Mouse (Mus musculus) neutrophil, adult 65 days (primary cell): ENCODE data around the gene Olfr643. TPM values are rescaled to one million over a fixed set of nuclear protein-coding genes. Genes with fewer than 3 reads are reported as not detected.

Experiments
- total RNA-seq: library from RNA; stranded (reverse); gene quantifications from 2 replicates; pipeline ENCODE4 v1.2.4, GENCODE M21; 2023

Gene Olfr643
- not detected in 2 replicates for total RNA-seq

DNA sequence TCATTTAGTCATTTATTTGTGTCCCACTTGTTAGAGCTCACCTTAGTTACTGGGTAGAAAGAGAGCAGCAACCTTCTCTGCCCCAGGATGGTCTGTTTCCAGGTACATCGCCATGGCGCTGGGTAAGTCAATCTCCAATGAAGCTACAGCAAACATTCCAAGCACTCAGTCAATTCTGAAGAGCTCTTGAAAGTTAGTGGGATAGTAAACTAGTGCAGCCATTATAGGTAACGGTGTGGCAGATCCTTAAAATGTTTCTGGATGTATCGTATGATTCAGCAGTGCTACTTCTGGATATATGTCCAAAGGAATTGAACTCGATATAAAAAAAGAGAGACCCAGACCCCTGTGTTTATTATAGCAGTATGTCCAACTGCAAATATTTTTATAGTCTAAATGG lies at the start of gene Olfr643:
Olfr643 (minus strand) TSS at position 101 of the 400 bp plus-strand sequence.

DNA sequence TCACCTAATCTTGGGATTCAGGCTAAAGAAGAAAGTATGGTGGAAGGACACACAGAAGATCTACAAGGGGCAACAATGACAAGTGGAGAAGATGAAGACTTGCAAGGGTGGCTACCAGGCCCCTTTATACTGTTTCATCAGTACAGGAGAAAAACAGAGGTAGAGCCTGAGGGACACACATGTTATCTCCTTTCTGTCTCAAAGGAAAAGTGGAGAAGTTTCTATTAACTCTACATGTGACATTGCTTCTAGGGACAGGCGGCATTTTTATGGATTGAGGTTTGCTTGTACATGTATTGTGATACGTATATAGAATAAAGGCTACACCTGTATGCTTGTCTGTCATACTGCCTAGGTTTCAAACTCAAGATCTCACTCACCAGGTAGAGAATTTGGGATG lies 46.1 kb upstream of the Olfr643 start, which contains the start of gene Olfr648:
Olfr648 (minus strand) TSS at position 101 of the 400 bp plus-strand sequence.

DNA sequence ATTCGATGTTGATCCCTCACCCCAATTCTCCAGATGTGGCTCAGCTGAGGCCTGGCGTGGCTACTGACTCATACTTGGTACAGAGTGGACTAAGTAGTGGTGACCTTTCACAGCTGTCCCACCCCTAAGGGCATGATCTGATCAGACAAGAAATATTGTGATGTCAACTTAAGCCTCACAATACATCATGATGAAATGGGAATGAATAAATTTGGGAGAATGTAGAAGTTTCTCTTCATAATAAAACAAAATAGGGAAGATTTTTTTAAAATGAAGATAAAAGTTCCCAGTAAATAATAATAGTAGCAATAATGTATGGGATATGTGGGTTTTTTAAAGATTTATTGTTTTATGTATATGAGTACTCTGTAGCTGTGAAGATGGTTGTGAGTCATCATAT lies 13.3 kb upstream of the Olfr643 start, which contains the start of gene Ubqlnl:
Ubqlnl (minus strand) TSS at position 101 of the 400 bp plus-strand sequence.

DNA sequence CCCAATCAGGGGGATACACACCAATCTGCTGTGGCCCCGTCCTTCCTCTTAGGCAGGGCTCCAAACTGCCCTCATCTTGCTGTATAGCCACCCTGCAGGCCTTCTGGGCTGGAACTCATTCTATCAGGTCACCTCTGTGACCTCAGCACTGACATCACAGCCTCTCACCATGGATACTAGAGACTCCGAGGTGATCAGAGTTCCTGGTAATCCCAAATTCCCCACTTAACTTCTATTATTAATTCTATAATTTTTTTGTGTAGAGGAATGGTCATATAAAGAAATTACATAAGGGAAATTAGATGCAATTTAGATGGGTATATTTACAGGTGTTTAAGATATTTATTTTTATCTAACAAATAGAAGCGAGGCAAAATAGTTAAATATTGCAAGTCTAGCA lies 6.0 kb upstream of the Olfr643 start, which contains the start of gene Ubqln3:
Ubqln3 (minus strand) TSS at position 101 of the 400 bp plus-strand sequence.

DNA sequence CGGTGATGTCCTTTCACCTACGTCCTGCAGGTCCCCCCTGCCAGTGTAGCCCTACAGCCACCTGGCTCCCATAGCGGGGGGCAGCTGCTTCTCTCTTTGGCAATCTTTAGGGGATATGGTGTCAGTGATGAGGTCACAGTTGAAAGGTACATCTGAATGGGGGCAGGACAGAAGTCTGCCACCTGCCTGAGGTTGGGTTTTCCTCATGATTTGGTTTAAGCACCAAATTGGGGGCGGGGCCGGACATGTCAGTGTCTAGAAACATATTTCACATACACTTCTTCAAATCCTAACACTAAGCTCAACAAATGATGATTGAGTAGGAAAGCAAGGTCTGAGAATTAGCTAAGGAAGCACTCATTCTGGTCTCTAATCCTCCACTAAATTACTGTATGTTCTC lies 7.5 kb downstream of the Olfr643 start, which contains the start of gene Ubqln5:
Ubqln5 (minus strand) TSS at position 101 of the 400 bp plus-strand sequence.

DNA sequence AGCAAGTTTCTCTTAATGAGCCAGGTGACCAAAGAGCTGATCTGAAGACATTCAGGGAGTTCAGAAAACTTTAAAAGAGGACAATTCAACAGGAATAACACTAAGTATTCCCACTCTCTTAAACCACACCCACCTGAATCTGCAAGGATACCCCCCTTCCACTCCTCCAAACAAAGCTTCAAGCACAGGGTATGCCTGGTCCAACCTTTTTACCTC lies 32.5 kb downstream of the Olfr643 start, which contains the start of gene Olfr646:
Olfr646 (plus strand) TSS at position 117 of the 216 bp plus-strand sequence.

DNA sequence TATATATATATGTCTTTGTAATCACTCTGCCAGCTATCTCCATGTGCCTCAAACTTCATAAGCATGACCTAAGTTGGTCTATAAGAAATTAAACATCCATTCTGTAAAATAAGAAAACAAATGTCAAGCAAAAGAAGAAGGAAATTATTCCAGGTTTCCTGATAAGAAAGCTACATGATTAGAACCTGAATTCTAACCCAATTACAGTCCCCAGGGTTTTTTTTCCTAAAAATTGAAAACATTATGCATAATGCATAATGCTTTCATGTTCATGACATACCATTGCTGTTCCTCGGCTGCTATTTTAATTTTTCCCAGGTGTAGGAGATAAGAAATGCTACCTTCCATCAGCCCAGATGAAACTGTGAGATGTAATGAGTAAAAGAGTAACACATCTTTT lies 51.8 kb downstream of the Olfr643 start, which contains the start of gene Olfr645:
Olfr645 (minus strand) TSS at position 101 of the 400 bp plus-strand sequence.

DNA sequence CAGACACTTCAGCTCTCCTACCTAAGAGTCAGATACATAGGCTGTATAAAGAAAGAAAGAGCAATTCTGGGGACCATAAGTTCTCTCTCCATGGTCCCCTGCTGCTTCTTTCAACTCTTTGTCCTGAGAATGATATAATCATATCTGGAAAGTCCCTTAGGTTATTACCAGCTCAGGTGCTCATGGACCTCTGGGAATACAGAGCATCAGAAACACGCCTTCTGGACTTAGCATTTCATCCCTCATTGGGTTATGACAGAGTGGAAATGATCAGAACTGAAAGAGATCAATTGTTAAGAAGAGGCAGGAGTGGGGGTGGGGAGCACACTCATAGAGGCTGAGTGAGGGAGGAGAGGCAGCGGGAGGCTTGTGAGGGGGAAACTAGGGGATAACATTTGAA lies 65.4 kb downstream of the Olfr643 start, which contains the start of gene Olfr644:
Olfr644 (minus strand) TSS at position 101 of the 400 bp plus-strand sequence.

DNA sequence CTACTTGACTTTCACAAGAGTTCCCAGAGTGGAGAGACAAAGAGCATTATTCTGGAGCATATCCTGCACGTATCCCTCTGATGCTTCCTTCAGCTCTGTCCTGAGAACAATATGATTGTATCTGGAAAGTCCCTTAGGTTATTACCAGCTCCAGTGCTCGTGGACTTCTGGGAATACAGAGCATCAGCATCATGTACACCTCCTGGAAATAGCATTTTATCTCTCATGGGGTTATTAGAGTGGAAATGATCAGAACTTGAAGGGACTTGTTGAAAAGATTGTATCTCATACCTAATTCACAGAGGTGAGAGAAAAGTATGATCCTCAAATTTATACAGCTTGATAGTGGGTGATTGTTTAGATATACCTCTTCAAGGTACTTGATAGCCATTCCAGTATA lies 75.9 kb downstream of the Olfr643 start, which contains the start of gene 4930516K23Rik:
4930516K23Rik (minus strand) TSS at position 101 of the 400 bp plus-strand sequence.

DNA sequence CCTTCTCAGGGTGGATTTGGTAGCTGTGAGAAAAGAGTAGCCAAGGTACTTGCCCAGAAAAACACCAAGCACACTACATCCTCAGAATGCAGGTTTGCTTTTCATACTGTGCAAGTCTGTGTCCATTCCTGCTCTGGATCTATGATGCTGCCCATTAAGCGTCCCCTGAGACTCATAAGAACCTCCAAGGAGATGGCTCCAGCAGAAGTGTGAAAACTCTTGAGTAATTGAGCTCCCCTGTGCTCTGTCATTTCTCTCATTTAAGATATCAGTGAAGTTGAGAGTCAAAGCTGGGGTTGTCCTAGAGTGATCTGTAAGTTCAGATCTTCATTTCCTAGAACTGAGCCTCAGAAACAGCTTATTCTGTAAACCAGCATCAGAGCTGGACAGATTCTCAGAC lies 84.6 kb downstream of the Olfr643 start, which contains the start of gene Olfr642:
Olfr642 (minus strand) TSS at position 101 of the 400 bp plus-strand sequence.

DNA sequence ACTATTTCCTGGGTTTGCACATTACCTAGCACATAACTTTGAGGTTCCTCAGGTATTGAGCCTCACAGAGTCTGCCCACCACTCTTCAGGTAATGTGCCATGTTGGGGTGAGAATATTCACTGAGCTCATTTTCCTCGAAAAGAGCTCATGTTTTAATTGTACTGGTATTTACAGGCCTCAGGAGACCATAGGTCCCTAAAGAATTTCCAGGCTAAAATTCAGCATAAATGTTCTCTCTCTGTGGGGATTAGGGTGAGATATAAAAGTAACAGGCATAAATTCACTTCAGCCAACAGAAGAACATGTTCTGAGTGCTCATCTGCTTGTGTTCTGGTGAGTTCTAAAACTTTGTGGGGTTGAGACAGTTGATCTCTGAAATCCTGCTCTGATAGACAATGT lies 102.1 kb downstream of the Olfr643 start, which contains the start of gene Olfr641:
Olfr641 (plus strand) TSS at position 301 of the 400 bp plus-strand sequence.

DNA sequence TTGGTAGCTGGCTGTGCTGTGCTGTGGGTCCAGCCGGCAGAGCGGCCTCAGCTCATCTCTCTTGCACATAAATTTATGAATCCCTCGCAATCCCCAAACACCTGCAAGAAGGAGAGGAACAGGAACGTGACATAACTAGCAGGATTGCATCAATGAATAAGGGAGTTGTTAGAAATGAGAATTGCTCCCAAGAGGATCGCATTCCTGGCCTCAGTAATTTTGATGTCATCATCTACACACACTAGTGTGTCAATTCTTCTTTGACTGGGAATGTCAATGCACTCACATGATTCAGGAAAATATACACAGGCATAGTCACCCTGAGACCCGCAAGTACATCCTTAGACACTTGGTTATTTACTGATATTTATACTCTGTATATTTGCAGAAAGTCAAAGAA lies 111.7 kb downstream of the Olfr643 start, which contains the start of gene Olfr640:
Olfr640 (minus strand) TSS at position 101 of the 400 bp plus-strand sequence.

DNA sequence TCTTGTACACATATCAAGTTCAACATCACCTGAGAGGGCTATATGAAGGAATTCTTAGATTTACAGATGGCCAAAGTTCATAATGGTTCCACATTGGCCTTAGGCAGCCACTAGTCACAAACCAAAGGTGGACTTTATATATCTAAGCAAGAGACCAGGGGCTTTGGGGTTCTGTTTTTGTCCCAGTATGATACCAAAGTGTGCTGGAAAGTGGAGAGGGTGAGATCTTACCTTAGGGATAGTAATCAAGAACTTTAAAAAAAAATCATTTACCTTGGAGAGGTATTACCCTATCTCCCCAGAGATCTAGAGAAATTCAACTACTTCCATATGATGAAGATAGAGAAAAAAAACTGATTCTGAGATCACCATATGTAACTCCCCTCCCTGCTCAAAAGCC lies 120.0 kb downstream of the Olfr643 start, which contains the start of gene Olfr639:
Olfr639 (minus strand) TSS at position 101 of the 400 bp plus-strand sequence.

DNA sequence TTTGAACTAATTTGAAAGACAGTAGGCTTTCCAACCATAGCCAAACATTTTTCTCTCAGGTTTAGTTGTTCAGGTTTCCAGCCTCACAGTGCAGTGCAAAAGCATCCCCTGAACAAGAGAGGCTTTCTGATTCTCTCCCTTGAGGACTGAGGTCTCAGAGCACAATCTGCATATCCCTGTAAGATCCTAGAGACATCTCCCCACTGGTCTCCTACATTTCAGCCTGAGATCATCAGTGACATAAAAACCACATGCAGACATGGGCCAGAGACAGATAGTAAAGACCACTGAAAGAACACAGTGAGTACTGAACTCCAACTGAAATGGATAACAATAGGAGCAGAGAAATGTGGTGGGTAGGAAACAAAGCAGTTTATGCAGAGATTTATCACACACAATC lies 138.8 kb downstream of the Olfr643 start, which contains the start of gene Olfr638:
Olfr638 (plus strand) TSS at position 301 of the 400 bp plus-strand sequence.

DNA sequence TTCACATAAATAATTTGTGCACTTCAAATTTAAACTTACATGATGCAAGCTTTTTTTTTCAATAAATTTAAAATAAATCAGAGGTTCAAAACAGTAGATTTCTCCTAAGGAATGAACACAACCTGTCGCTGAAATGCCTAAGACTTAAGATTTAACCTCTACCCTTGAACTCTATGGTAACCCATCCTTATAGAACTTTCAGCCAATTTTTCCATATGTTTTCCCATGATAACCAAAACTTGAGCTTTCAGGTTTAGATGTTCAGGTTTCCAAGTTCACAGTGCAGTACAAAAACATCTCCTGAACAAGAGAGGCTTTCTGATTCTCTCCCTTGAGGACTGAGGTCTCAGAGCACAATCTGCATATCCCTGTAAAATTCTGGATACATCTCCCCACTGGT lies 166.4 kb downstream of the Olfr643 start, which contains the start of gene Olfr635:
Olfr635 (plus strand) TSS at position 301 of the 400 bp plus-strand sequence.

Other genes with a start within 250 kb of the Olfr643 start
- gene Olfr64, start 242.9 kb downstream of the Olfr643 start, total RNA-seq = not detected in 2 replicates
- not detected in 2 replicates for gene Olfr65, start 233.9 kb downstream of the Olfr643 start, total RNA-seq
- gene Olfr631, start 208.6 kb downstream of the Olfr643 start, total RNA-seq = not detected in 2 replicates
- gene Olfr632, start 203.1 kb downstream of the Olfr643 start, total RNA-seq = not detected in 2 replicates
- gene Olfr633, start 193.0 kb downstream of the Olfr643 start, total RNA-seq = not detected in 2 replicates
- gene Olfr635, start 166.3 kb downstream of the Olfr643 start, total RNA-seq = not detected in 2 replicates
- not detected in 2 replicates for gene Olfr638, start 138.7 kb downstream of the Olfr643 start, total RNA-seq
- gene Olfr639, start 120.1 kb downstream of the Olfr643 start, total RNA-seq = 0.07 and 0.09 TPM in 2 replicates
- not detected in 2 replicates for gene Olfr640, start 111.8 kb downstream of the Olfr643 start, total RNA-seq
- gene Olfr641, start 102.0 kb downstream of the Olfr643 start, total RNA-seq = not detected in 2 replicates
- not detected in 2 replicates for gene Olfr642, start 84.7 kb downstream of the Olfr643 start, total RNA-seq
- gene 4930516K23Rik, start 76.0 kb downstream of the Olfr643 start, total RNA-seq = not detected in 2 replicates
- gene Olfr644, start 65.5 kb downstream of the Olfr643 start, total RNA-seq = not detected in 2 replicates
- not detected in 2 replicates for gene Olfr645, start 51.9 kb downstream of the Olfr643 start, total RNA-seq
- 0.11 TPM in 1 of 2 replicates, not detected in the other for gene Olfr646, start 32.5 kb downstream of the Olfr643 start, total RNA-seq
- not detected in 2 replicates for gene Ubqln5, start 7.6 kb downstream of the Olfr643 start, total RNA-seq
- not detected in 2 replicates for gene Ubqln3, start 5.9 kb upstream of the Olfr643 start, total RNA-seq
- not detected in 2 replicates for gene Ubqlnl, start 13.2 kb upstream of the Olfr643 start, total RNA-seq
- not detected in 2 replicates for gene Olfm5, start 27.4 kb upstream of the Olfr643 start, total RNA-seq
- gene Olfr648, start 46.0 kb upstream of the Olfr643 start, total RNA-seq = 0.18 TPM in 1 of 2 replicates, not detected in the other
- not detected in 2 replicates for gene Olfr649, start 58.6 kb upstream of the Olfr643 start, total RNA-seq
- gene Trim6, start 81.4 kb upstream of the Olfr643 start, total RNA-seq = 1.9 and 6.6 TPM in 2 replicates
- gene Trim34a, start 107.1 kb upstream of the Olfr643 start, total RNA-seq = 13.1 and 16.5 TPM in 2 replicates
- gene Trim5, start 150.7 kb upstream of the Olfr643 start, total RNA-seq = 13.6 and 14.6 TPM in 2 replicates
- gene Trim12a, start 178.1 kb upstream of the Olfr643 start, total RNA-seq = 69.1 and 76.5 TPM in 2 replicates
- 1.2 and 1.3 TPM in 2 replicates for gene Trim34b, start 192.1 kb upstream of the Olfr643 start, total RNA-seq
- gene Trim12c, start 216.0 kb upstream of the Olfr643 start, total RNA-seq = 25.2 and 27.9 TPM in 2 replicates
- gene Trim30b, start 232.5 kb upstream of the Olfr643 start, total RNA-seq = 62.0 and 62.1 TPM in 2 replicates